1 mouse cellular context compared by ENCODE assay signal in the genomic region with DNA sequence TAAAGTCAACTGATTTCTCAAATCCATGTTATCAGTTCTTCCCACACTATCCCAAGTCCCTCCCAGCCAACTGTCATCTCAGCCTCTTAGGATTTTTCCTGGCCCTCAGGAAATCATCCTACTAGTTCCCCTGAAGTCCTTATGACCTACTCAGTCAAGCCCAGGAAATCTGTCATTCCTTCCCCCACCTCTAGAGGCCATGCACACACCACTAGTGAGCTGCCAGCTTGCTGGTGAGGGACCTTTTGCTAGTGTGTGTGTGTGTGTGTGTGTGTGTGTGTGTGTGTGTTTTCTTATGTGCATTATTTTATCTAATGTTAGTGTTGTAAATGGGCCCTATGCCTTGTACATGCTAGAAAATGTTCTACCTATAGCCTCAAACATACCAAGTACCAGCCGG.
TF ChIP-seq lines count a peak whose summit lies in the region.

No protein-coding gene starts in this region.

TF ChIP-seq in MEL, 35 proteins besides CTCF, POLR2A, EP300 and RAD21 (continued from another document):
- no peak for TF ChIP-seq ETS1 (IDR thresholded peaks at IDR 0.05; ENCODE audit: low read depth, low read length)
- no peak for TF ChIP-seq TAL1 (IDR thresholded peaks at IDR 0.05; ENCODE audit: low read length)
- TF ChIP-seq SMC3 (IDR thresholded peaks at IDR 0.05; ENCODE audit: low read depth, low read length): peak; percentile 66
- TF ChIP-seq GABPA (IDR thresholded peaks at IDR 0.05; ENCODE audit: low read depth, low read length): no peak
TF ChIP-seq in MEL: peak in this region for 2.
